Mouse (Mus musculus): ENCODE results near the gene E4f1.

- TF ChIP-seq CTCF (IDR thresholded peaks at IDR 0.05; ENCODE audit: low read depth): no peak
- no peak for TF ChIP-seq EP300 (IDR thresholded peaks at IDR 0.05; ENCODE audit: low read depth)
These were observed 16.7 kb downstream of the E4f1 start for GRCm38 (mm10) chr17:24453372-24453771.

Measured in liver, embryonic 14.5 days (tissue).